Mouse (Mus musculus): ENCODE data around the gene Trim67.

- no peak for TF ChIP-seq CTCF (IDR thresholded peaks at IDR 0.05; ENCODE audit: borderline replicate concordance, control insufficient read depth, extremely low read depth, insufficient read depth, low read length, poor library complexity)
- no peak for TF ChIP-seq POLR2A (IDR thresholded peaks at IDR 0.05; ENCODE audit: control insufficient read depth, extremely low read depth, insufficient read depth, low read length, poor library complexity)
These were observed 8.3 kb upstream of the Trim67 start for GRCm38 (mm10) chr8:124784613-124785012.

Measured in thymus, adult 2 months (tissue).